Mouse (Mus musculus) spleen, adult 2 months (tissue): ENCODE measurements at regions not wholly inside any gene's neighbourhood (a gene's known extent, or its start where the extent isn't known, plus 50 kb on each side); places are given as distances from the start of the nearest gene placed in this dataset.

Source experiments
- DNase-seq, 2 experiments: peaks; one replicate each; pipeline versions ENCODE4 v3.0.0 to v3.0.0-alpha.2; 2012 to 2021; ENCODE audit warnings: low spot score in 2 of 2, low read depth in 1 of 2
- H3K27ac ChIP-seq: fragments of 200-500 bp; 2 replicates; pipeline ENCODE4 v1.5.1; 2012; ENCODE audit warnings: low read length, inconsistent platforms; ENCODE audit not compliant: insufficient read depth
- H3K27me3 ChIP-seq: fragments of 200-500 bp; 2 replicates; pipeline ENCODE4 v1.6.1; 2012; ENCODE audit warnings: mild to moderate bottlenecking, moderate library complexity, low read length, inconsistent platforms; ENCODE audit not compliant: control insufficient read depth, insufficient read depth
- H3K36me3 ChIP-seq: fragments of 200-500 bp; 2 replicates; pipeline ENCODE4 v1.6.1; 2012; ENCODE audit warnings: mild to moderate bottlenecking, low read length, inconsistent platforms; ENCODE audit not compliant: control insufficient read depth, insufficient read depth
- H3K4me1 ChIP-seq: fragments of 200-500 bp; 2 replicates; pipeline ENCODE4 v1.6.1; 2011; ENCODE audit warnings: inconsistent platforms; ENCODE audit not compliant: control insufficient read depth, insufficient read depth, insufficient read length
- H3K4me3 ChIP-seq: fragments of 200-500 bp; 2 replicates; pipeline ENCODE4 v1.5.1; 2011; ENCODE audit warnings: mild to moderate bottlenecking, inconsistent platforms; ENCODE audit not compliant: insufficient read depth, insufficient read length; ENCODE audit errors: extremely low read depth
- CTCF ChIP-seq: fragments of 200-500 bp; IDR thresholded peaks from 2 replicates; pipeline ENCODE4 v1.5.1; 2011; ENCODE audit warnings: mild to moderate bottlenecking, inconsistent platforms; ENCODE audit not compliant: insufficient read depth, insufficient read length, insufficient replicate concordance; ENCODE audit errors: extremely low read depth
- POLR2A ChIP-seq: fragments of 200-500 bp; IDR thresholded peaks from 2 replicates; pipeline ENCODE4 v1.6.1; 2011; ENCODE audit warnings: low read depth, low read length, inconsistent platforms
- WGBS: fragments of 180-500 bp; shearing (Covaris S2); methylation state at CpG from one replicate; pipeline ENCODE4 v1.1.7; 2018; 5-methylcytosine and 5-hydroxymethylcytosine counted together

DNA sequence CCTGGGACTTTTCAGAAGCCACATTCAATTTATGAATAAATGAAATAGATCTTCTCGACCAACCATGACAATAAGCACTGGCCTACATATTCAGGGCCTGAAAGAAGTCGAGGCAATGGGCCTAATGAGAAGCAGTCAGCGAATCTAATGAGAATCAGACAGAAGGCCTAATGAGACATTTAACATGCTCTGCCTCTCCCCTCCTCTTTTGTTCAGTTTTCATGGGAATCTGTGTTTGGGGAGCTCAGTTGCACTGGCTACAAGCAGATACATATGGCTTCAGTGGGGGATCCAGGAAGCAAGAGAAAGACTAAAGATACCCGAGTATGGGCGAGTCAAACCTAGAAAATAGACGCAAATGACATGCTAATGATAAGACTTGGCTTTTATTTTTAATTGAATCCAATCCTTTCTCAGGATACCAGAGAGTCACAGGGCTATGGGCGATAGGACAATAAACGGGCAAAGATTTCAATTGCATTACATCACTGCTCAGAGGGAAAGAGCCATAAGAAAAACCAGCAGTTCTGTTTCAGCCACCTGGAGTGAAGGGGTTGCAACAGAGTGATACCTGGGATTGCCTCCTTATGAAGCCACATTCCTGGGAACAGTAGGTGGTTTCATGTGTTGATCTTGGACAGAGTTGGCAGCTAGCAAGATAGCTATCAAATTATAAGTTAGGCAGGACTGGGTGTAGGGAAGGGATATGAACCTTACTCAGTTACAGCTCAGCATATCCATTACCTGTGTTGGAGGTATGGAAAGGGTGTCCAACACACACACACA, 751.3 kb downstream of the Inhba start:
- WGBS, result 92% methylated on average over 8 of the region's 8 CpGs

DNA sequence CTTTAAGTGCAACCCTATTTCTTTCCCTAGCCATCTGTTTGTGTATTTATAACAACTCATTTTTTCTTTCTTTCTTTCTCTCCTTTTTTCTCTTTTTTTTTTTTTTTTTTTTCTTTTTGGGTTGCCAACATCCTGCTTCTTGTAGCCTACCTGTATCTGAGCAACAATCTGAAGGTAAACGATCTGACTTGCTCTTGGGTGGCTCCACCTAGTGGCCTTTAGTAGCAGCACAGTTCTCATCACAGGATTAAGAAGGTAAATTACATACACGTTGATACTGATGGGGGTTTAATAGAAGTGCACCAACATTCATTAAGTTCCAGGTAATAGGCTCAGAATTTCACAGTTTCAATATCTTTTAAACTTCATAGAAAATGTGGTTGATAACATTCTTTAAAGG, 752.1 kb downstream of the Inhba start:
- Histone ChIP-seq H3K27ac (no peak overlapping the region), H3K4me1 (no peaks in the 10 kb centered on the region), H3K36me3 (no peaks in the 10 kb centered on the region), H3K4me3 (no peak overlapping the region), H3K27me3 (no peaks in the 10 kb centered on the region)
- peak in 1 of 2 experiments; percentile 10 for DNase-seq
- WGBS, result 5% methylated on average over 2 of the region's 2 CpGs
- TF ChIP-seq CTCF (peak; percentile 27; the same call in 1 of the 2 replicates), POLR2A (no peak)

More for the DNA sequence above, 751.3 kb downstream of the Inhba start:
- Histone ChIP-seq H3K4me3 (no peak overlapping the region), H3K36me3 (no peaks in the 10 kb centered on the region), H3K27ac (no peak overlapping the region), H3K27me3 (no peaks in the 10 kb centered on the region), H3K4me1 (no peaks in the 10 kb centered on the region)
- DNase-seq, result no peak
- TF ChIP-seq CTCF (no peak), POLR2A (no peak)

DNA sequence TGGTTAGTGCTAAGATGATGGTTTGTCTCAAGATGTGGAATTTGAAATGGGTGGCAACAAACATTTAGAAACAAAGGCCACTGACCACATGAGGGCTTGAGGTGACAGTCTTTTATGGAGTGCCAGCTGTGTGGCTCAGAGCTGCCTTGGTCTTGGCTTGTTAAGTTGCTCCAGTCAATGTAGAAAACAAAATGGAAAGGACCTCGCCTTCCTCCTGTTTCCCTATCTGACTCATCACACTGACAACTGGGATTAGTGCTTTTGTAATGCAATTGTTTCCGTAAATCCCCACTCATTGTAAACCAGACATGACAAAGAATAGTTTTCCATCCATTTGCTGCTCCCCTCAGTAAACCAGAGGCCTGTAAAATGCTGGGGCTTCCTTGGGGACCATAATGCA, 757.8 kb downstream of the Inhba start:
- Histone ChIP-seq H3K36me3 (no peaks in the 10 kb centered on the region), H3K27ac (no peak overlapping the region), H3K4me3 (no peak overlapping the region), H3K4me1 (no peaks in the 10 kb centered on the region), H3K27me3 (no peaks in the 10 kb centered on the region)
- no peak for DNase-seq
- 87% methylated on average over 2 of the region's 2 CpGs for WGBS
- TF ChIP-seq CTCF (no peak), POLR2A (no peak)

DNA sequence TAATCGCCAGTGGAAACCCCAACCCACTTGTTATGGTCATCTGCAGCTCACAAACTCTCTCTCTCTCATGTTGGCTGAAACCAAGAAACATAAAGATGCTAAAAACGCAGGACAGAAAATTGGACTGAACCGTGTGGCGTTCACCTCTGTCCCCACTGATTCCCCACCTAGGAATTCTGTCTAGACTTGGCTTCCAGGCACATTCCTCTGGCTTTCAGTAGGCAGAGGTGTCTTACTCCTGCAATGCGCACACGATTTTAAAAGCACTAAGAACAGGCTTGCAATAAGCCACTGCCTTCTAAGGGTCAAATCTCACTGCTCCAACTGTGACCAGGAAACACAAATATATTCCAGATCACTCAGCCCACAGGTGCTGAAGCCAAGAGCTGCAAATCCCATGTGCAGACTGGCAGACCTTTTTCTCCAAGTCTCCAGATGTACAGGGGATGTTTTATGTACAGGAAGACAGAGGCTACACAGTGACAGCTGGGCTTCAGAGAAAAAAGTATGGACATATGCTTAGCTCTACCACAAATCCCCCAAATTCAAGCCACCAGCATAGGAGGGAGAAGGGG, 758.3 kb downstream of the Inhba start:
- H3K4me3 ChIP-seq, result no peak overlapping the region

DNA sequence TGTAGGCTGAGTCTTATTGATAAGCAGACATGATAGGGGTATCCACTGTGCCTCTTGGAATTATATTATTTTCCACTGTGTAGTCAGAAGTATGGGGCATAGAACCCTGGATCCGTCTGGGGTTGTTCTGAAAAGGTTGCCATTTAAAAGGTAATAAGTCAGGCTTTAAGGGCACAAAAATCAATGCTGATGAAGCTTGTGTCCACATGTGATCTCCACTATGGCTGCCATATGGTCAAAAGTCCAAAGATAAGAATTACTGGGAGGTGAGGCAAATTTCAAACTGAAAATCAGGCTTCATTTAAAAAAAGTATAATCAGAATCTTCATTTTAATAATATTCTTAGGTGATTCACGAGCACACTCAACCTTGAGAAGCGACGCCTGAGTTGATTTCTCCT, 760.2 kb downstream of the Inhba start:
- no peak overlapping the region for H3K27ac ChIP-seq
- no peaks in the 10 kb centered on the region for H3K27me3 ChIP-seq
- DNase-seq, result no peak
- TF ChIP-seq POLR2A (no peak), CTCF (no peak)
- 90% methylated on average over 4 of the region's 4 CpGs for WGBS
- no peak overlapping the region for H3K4me3 ChIP-seq
- no peaks in the 10 kb centered on the region for H3K36me3 ChIP-seq
- H3K4me1 ChIP-seq, result no peaks in the 10 kb centered on the region

More for the DNA sequence above, 758.3 kb downstream of the Inhba start:
- 85% methylated on average over 6 of the region's 6 CpGs for WGBS
- DNase-seq, result no peak
- Histone ChIP-seq H3K27ac (no peak overlapping the region), H3K4me1 (no peaks in the 10 kb centered on the region), H3K27me3 (no peaks in the 10 kb centered on the region), H3K36me3 (no peaks in the 10 kb centered on the region)
- no peak for TF ChIP-seq CTCF
- no peak for TF ChIP-seq POLR2A

DNA sequence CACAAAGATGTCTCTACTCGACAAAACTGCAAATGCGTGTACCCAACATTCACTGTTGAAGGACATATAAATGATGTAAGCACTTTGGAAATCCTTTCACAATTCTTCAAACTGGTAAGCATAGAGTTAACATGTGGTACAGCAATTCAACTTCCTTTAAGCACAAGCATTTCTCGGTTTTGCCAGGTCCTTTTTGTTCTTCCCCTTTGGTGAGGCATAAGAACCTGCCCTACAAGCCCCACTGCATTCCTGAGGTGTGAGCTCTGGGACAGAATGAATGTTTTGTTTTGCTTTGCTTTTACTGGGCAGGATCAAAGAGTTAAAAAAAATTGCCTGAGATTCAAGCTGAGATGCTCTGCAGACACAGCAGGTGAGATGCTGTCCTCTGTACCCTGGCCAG, 793.9 kb downstream of the Inhba start:
- Histone ChIP-seq H3K4me3 (no peak overlapping the region), H3K36me3 (no peaks in the 10 kb centered on the region), H3K4me1 (no peaks in the 10 kb centered on the region), H3K27ac (no peak overlapping the region), H3K27me3 (no peaks in the 10 kb centered on the region)
- 57% methylated on average over 3 of the region's 3 CpGs for WGBS
- TF ChIP-seq POLR2A (no peak), CTCF (no peak)
- no peak for DNase-seq
